Comparison of ENCODE assay signal across 16 mouse cellular contexts in the genomic region with DNA sequence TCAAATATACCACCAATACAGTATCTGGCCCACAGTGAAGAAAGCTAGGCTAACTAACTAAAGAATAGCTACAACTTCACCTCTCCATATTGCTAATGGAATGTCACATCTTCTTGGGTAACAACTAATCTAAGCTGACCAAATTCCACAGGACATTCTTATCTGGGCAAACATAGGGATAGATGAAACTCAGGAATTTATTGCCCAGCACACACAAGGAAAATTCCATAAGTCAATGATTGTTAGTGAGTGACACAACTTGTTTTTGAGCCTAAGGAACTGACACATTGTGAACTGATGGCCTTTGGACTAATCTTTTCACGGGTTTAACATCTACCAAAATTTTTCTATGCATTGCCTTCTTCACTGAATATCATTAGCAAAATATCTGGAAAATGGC.
"Had no signal": no experiment of that assay in that cellular context is flagged by ENCODE, and none has a peak within 500 bp of the region (broad histone marks: within the 10 kb centered on the region; RNA-seq: fewer than 3 reads in every experiment).

No protein-coding gene starts in this region.

- H3K4me2 ChIP-seq: liver, embryonic 15.5 days; lung, embryonic 14.5 days; midbrain, embryonic 12.5 days; neural tube, embryonic 13.5 days; neural tube, embryonic 15.5 days had no signal

- H3K9ac ChIP-seq: liver, embryonic 15.5 days; lung, embryonic 14.5 days; midbrain, embryonic 12.5 days; neural tube, embryonic 13.5 days; neural tube, embryonic 15.5 days had no signal

- H3K9me3 ChIP-seq: liver, embryonic 15.5 days; midbrain, embryonic 10.5 days; midbrain, embryonic 12.5 days; neural tube, embryonic 13.5 days; neural tube, embryonic 15.5 days had no signal

- H3K36me3 ChIP-seq: liver, embryonic 15.5 days; midbrain, embryonic 10.5 days; midbrain, embryonic 12.5 days; neural tube, embryonic 13.5 days; neural tube, embryonic 15.5 days had no signal

- H3K4me1 ChIP-seq: liver, embryonic 15.5 days; midbrain, embryonic 10.5 days; midbrain, embryonic 12.5 days; neural tube, embryonic 13.5 days; neural tube, embryonic 15.5 days had no signal

- H3K27me3 ChIP-seq: liver, embryonic 15.5 days; midbrain, embryonic 12.5 days; neural tube, embryonic 13.5 days; neural tube, embryonic 15.5 days had no signal

- ATAC-seq: midbrain, embryonic 16.5 days had no signal

- H3K4me3 ChIP-seq: liver, embryonic 15.5 days; midbrain, embryonic 10.5 days; midbrain, embryonic 12.5 days; myocyte; neural tube, embryonic 13.5 days; neural tube, embryonic 15.5 days had no signal

- H3K27ac ChIP-seq: liver, embryonic 15.5 days; midbrain, embryonic 10.5 days; midbrain, embryonic 12.5 days; neural tube, embryonic 13.5 days; neural tube, embryonic 15.5 days had no signal

- DNase-seq: lung, adult 18-20 months; lung, embryonic 14.5 days; lung, postnatal 10 days; lung, postnatal 4 days; midbrain, embryonic 14.5 days; right cerebral cortex, postnatal 14 days; thymus, adult 18-20 months; thymus, postnatal 14 days; thymus, postnatal 36 days had no signal
